ENCODE assay signal across 13 mouse cellular contexts in the genomic region with DNA sequence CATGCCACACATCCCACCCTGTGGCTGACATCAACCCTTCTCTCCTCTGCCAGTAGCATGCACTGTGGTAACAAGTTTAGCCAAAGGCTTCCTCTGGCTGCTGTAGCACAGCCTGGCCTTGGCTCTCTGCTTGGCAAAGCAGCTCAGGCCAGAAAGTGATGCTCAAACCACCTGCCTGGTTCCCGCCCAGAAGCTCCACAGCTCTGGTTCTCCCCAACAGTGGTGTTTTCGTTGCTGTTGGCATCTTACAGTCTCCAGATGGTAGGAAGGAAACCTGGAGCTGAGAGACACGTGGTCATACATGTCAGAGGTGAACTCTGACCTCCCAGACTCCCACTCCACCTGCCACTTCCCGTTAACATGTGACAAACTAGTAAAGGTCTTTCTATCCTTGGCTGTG.
"Had no signal": no experiment of that assay in that cellular context is flagged by ENCODE, and none has a peak within 500 bp of the region (broad histone marks: within the 10 kb centered on the region; RNA-seq: fewer than 3 reads in every experiment).

No protein-coding gene starts in this region.

- H3K27me3 ChIP-seq: limb, embryonic 12.5 days; liver, embryonic 13.5 days; lung, embryonic 15.5 days; megakaryocyte, embryonic 14.5 days; midbrain, embryonic 12.5 days; neural tube, embryonic 12.5 days had no signal

- H3K36me3 ChIP-seq: limb, embryonic 12.5 days; lung, embryonic 15.5 days; midbrain, embryonic 12.5 days; neural tube, embryonic 12.5 days had no signal

- H3K4me2 ChIP-seq: limb, embryonic 12.5 days; liver, embryonic 13.5 days; lung, embryonic 15.5 days; midbrain, embryonic 12.5 days; neural tube, embryonic 12.5 days had no signal

- H3K9me3 ChIP-seq: limb, embryonic 12.5 days; liver, embryonic 13.5 days; lung, embryonic 15.5 days; midbrain, embryonic 12.5 days; neural tube, embryonic 12.5 days had no signal

- DNase-seq: kidney, postnatal 25 days; liver; liver, embryonic 13.5 days; liver, postnatal 0 days; lung, postnatal 14 days; thymus, postnatal 4 days had no signal

- ATAC-seq: liver, postnatal 0 days had no signal

- H3K4me3 ChIP-seq: limb, embryonic 12.5 days; liver, embryonic 13.5 days; lung, embryonic 15.5 days; megakaryocyte, embryonic 14.5 days; midbrain, embryonic 12.5 days; neural tube, embryonic 12.5 days had no signal

- H3K9ac ChIP-seq: limb, embryonic 12.5 days; liver, embryonic 13.5 days; liver, postnatal 0 days; lung, embryonic 15.5 days; midbrain, embryonic 12.5 days; neural tube, embryonic 12.5 days had no signal

- H3K27ac ChIP-seq: limb, embryonic 12.5 days; liver, embryonic 13.5 days; lung, embryonic 15.5 days; macrophage; neural tube, embryonic 12.5 days; stomach, postnatal 0 days had no signal
